Mouse (Mus musculus): ENCODE measurements around the gene Clpp.
A peak's percentile ranks its signal among the peaks of the same experiment; 100 is the strongest.

DNA sequence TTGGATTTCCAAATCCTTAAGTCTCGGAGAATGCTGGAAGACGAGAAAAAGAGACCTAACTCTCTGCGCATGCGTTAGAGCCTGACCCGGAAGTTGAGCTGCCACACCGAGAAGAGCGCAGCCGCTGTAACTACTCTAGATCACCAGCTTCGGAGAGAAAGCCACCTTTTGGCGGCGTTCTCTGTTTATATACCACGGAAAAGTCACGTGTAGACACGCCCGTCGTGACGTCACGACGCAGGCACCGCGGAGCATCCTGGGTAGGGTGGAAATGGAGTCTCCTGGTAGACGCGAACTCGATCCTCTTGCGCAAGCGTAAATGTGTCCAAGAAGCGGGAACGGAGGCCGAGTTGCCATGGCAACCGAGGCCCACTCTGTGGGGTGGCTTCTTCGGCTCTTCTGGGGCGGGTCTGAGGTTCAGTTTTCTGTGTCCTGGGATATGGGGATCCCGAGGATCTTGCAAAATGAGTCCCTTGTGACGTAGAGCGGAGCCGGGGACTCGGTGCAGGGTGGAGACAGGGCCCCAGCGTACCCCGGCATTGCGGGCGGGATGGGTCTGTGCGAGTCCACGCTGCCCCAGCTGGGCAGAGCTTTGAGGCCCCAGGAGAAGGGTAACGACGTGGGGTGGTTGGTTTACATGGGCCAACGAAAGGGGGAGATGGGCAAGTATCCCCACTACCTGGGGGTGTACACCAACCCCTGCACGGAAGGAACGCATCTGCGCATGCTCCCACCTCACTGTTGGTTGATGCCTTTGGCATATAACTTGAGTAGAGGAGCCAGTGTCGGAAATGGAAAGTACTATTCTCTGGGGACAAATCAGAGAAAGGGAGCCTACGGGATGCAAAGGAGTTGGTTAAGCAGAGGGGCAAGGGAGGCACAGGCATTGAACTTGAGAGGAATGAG is 21.4 kb downstream of the Clpp start, which contains the start of the genes Gtf2f1 and Gm17949:
- TF ChIP-seq CTCF (IDR thresholded peaks at IDR 0.05), result peak; percentile 29; the same call in 1 of the 2 replicates
- peak; percentile 100 for TF ChIP-seq POLR2A (IDR thresholded peaks at IDR 0.05; ENCODE audit: insufficient read depth, low read depth, low read length)
